Mouse (Mus musculus): Measurements from ENCODE around the gene Stk10.

DNA sequence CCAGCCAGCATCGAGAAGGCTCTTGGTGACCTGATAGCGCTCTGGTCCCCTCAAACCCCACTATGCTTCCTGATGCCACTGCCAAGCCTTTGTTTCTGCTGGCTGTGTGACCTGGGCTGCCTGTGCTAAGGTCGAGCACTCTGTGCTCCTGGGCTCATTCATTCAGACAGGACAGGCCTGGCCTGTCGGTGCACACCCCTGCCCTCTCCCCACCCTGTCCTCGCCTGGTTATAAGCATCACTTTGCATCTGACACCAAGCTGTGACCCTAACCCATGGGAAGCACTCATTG lies 43.6 kb downstream of the Stk10 start:
- TF ChIP-seq POLR2A (IDR thresholded peaks at IDR 0.05; ENCODE audit: insufficient read depth, low read length) (no peak), EP300 (IDR thresholded peaks at IDR 0.05; ENCODE audit: insufficient read depth, low read depth, low read length) (no peak), CTCF (IDR thresholded peaks at IDR 0.05; ENCODE audit: low read depth, low read length) (no peak)
